Mouse (Mus musculus) 3T3-L1 (cell line): Measurements from ENCODE around the gene Eid2b.
"Not testable (repeated sequence)": the region's sequence is repeated elsewhere in the genome, so short reads cannot be mapped to it uniquely, and the experiment has no call there.

ENCODE experiments used
- DNase-seq: peaks from one replicate; pipeline ENCODE4 v3.0.0-alpha.2; 2015; ENCODE audit warnings: low read depth, low spot score

Gene Eid2b

DNA sequence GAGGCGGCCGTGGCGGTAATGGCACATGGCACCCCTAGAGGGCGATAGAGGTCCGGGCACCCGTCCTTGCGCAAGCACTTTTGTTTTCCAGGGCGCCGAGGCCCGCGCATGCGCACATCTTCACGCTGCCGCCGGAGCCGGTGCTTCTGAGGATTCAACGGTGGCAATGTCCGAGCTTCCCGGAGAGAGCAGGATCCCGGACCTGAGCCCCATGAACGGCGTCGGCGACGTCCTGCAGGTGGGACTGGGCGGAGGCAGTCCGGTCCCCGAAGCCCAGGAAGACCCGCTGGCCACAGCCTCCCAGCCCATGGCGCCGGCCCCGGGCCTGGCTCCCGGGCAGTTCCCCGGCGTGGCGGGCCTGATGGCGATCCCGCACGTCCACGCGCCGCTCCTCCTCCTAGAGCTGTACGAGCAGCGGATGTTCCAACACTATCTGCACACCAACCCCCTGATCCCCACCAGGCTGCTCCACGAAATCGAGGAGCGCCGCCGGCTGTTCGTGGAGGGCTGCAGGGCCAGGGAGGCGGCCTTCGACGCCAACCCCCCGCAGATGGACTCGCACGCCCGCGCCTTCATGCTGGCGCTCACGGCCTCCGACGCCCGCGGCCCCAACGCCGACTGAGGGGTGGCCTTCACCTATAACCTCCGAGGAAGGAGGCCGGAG is at the start of gene Eid2b:
Gene Eid2b, plus strand, starts transcription at position 125 of the 664 bp plus-strand sequence.
- peak; percentile 90 for DNase-seq

DNA sequence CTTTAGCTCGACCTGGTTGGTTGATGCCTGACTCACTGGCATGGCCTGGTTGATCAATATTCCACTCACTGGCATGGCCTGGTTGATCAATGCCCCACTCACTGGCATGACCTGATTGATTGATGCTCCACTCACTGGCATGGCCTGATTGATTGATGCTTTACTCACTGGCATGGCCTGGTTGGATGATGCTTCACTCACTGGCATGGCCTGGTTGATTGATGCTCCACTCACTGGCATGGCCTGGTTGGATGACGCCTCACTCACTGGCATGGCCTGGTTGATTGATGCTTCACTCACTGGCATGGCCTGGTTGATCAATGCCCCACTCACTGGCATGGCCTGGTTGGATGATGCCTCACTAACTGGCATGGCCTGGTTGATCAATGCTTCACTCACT is 33.6 kb upstream of the Eid2b start:
- not testable (repeated sequence) for DNase-seq

DNA sequence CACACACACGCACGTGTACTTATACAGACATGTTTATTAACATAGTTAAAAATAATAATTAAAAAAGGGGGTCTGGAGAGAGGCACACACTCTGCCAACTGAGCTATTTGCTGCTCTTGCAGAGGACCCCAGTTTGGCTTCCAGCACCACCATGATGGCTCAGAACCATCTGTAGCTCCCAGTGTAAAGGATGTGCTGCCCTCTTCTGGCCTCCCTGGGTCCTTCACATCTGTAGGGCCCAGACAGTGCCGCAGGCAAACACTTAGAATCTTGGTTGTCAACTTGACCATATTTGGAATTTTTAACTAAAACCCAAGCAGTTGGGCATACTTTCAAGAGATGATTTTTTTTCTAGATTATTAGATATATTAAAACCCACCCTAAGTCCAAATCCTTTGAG is 28.6 kb upstream of the Eid2b start:
- no peak for DNase-seq

DNA sequence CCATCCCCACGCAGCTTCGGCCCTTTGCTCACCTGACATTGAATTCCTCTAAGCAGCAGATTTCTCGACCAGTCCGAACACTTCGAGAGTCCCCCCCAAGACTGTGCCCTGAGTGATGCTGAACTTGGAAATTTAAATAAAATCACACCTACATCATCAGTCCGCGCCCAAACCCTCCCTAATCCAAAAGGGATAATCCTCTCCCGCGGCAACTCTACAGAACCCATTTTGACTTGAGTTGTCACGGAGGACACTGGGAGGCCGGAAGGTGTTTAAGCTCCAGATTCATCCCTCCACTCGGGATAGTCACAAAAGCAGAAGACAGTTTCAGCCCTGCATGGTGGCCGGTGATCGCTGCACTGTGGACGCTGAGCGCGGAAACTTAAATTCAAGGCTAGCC is 25.6 kb upstream of the Eid2b start:
- DNase-seq = no peak

DNA sequence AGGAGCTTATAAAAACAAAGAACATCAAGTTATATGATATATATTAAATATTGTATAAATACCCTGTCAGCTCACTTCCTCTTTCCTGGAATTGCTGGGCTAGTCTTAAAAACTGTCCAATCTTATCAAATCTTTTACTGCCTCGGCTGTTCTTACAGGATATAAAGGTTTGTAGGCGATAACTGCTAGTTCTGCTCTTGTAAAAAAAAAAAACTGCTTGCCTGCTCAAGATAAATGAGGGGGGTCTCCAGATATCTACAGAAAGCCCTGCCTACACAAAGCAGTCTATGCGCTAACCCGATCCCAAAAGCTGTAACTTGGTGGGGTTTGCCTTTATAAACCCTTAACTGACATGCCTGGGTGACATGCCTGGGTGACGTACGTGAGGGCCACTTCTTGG is 22.9 kb upstream of the Eid2b start:
- no peak for DNase-seq

DNA sequence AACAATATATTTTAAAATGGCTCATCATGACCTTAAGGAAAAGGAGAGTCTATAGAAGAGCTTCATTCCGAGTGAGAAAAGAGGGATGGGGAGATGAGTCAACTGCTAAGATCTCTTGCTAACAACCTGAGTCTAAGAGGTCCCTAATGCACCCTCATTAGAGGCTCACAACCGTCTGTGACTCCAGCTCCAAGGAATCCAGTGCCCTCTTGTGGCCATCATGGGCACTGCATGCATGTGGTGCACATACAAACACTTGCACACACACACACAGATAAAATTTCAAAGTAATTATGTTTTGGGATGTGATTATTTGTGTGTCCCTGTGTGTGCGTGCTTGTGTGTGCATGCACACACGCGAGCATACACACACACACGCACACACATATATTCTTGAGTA is 22.1 kb upstream of the Eid2b start:
- no peak for DNase-seq

DNA sequence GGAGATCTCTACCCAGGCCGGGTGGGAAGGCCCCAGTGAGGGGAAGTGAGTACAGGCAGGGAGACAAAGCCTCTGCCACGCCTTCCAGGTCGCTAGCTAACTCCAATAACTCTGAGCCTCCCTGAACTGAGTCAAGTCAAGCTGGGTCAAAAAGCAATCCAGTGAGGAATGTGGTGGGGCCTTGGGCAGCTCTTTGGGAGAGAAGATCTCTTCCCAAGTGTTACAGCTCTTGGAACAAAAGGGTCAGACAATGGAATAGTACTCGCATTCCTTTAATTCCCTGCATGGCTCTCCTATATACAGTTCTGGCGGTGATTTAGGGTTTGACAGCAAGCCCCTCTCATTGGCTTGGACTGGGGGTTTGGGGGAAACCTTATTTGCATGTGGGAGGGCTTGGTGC is 14.7 kb upstream of the Eid2b start:
- no peak for DNase-seq

DNA sequence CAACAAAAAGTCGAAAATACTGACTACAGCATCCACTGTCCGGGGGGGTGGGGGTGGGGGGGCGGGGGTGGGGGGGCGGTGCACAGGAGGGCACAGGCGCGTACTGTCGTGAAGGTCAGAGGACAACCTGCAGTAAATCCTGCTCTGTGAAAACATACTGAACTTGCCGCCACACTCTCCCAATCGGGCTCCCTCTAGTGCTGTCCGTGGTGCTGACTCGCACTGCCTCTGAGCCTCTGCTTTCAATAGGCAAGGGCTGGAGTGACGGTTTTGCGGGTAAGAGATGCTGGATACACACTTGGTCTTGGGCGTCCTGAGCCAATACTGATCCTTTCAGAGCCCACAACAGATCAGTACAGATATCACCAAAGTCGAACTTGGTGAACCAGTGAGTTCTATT is 13.8 kb upstream of the Eid2b start:
- DNase-seq = peak; percentile 74

DNA sequence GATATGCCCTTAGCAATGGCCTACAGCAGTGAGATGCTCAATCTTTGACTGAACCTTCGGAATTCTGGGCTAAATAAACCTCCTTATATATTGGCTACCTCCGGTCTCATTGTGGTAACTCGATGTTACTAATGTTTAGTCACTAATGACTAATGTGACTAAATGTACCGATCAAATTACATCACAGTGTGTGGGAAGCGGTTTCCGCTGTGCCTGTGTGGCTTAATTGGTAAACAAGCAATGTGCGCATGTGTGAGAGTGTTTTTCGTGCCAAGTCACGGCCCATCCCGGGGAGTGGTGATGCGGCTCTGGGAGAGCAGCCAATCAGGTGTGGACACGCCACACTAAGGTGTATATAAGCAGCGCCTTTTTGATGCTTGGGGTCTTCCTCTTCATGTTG is 12.1 kb upstream of the Eid2b start:
- no peak for DNase-seq

DNA sequence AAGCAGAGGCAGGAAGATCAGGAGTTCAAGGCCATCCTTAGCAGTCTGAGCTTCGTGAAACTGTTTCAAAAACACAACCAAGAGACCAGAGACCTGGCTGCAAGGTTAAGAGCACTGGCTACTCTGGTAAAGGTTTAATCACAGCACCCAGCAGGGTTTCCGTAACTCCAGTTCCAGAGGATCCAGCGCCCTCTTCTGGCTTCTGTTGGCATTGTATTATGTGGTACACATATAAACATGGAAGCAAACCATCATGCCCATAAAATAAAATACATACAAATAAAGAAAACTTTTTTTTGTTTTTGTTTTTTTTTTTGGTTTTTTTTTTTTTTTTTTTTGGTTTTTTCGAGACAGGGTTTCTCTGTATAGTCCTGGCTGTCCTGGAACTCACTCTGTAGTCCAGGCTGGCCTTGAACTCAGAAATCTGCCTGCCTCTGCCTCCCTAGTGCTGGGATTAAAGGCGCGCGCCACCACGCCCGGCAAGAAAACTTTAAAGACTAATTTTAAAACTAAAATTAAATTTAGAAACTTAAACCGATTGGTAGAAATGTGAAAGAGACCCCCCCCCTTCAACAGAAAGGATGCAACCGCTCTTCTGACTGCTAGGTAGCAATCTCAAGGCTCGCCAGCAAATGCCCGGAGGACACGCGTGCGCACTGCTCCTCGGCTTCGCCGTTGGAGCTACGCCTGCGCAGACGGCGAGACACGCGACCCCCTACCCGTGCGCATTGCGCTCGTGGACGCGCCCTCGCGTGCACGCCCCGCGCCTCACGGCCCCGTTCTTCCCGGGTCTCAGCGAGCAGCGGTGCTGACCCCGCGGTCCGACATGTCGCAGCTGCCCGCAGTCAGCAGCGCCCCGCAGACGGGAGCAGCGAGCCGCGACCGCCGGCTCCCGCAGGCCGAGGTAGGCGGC is 10.2 kb upstream of the Eid2b start, which contains the start of gene Eid2:
Gene Eid2, plus strand, starts transcription at position 753 of the 913 bp plus-strand sequence.
- DNase-seq = peak; percentile 56

DNA sequence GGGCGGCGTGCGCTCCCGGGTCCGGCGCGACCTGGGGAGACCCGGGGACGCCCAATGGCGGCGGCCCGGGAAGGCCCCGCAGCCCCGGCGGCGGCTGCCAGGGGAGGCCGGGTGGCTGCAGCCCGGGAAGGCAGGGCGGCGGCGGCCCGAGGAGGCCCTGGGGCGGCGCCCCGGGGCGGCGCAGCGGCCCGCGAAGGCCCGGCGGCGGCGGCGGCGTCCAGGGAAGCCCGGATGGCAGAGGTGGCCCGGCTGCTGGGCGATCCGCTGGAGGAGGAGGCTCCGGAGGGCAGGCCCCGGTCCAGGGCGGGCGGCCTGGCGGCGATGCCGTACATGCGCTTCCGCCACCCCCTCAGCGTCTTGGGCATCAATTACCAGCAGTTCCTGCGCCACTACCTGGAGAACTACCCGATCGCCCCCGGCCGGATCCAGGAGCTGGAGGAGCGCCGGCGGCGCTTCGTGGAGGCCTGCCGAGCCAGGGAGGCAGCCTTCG is 9.5 kb upstream of the Eid2b start:
- DNase-seq = peak; percentile 9

DNA sequence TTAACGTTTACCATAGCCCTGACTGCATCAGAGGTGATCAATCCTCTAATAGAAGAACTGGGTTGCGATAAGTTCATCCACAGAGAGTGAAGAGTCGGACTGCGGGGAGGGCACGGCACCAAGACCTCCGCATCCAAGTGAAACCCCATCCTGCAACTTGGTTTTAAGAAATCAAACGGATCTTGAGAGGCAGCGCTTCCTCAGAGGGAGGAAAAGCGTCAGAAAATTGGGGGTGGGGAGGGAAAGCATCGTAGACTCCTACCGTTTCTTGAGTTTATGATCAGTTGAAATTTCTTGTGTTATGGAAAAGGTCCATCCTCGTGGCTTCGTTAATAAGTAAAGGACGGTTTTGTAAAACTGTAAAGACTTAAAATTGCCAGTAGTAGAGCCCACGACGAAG is 9.0 kb upstream of the Eid2b start:
- no peak for DNase-seq

DNA sequence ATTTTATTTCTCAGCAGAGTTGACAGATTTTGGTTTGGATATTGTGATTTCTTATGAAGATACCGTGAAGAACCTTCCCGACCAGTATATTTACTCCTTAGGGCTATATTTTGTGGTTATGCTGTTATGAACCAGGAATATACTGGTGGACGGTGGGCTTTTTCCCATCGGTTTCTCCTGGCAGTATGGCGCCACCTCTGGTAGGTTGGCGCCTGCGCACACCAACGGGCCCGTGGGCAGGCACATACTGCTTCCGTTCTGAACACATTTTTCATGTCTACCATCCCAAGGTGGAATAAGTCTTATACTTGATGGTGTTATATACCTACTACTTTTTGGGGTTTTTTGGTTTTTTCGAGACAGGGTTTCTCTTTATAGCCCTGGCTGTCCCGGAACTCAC is 8.2 kb upstream of the Eid2b start:
- DNase-seq = no peak

DNA sequence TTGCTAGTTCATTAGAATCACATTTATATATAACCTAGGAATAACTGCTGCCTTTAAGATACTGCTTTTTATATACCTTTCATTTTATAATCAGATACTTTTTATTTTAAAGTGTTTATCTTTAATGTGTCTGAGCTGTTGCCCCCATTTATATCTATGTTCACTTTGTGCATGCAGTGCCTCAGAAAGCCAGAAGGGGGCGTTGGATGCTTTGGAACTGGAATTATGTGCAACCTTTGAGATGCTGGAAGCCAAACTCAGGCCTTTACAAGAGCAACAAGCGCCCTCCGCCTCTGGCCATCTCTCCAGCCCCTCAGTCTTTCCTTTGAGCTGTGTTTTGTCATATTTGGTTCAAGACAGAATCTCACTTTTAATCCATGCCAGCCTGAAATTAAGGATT is 5.8 kb upstream of the Eid2b start:
- no peak for DNase-seq

DNA sequence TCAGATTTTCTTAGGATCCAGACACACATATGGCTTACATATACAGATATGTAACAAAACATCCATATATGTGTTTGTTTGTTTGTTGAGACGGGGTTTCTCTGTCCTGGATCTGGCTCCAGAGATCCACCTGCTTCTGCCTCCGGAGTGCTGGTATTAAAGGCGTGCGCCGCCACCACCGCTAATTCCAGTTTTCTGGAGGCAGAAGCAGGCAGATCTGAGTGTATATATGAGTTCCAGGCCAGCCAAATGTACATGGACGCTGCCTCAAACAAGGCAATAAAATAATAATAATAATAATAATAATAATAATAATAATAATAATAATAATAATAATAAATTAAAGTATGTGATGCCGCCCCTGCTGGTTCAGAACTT is 313 bp upstream of the Eid2b start:
- DNase-seq = no peak

DNA sequence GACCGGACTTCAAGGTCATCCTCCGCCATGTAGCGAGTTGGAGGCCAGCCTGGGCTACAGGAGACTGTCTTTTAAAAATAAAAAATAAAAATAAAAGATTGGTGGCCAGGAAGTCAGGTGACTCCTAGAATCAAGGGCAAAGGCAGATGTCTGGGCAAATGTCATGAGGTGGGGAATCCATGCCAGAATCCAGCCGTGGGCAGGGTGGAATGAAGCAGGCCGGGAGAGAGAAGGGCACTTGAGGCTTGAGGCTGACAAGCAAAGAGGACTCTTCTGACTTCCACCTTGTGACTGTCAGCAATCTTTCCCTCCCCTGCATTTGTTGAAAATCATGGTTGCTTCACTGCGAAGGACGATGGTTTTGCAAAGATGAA is 727 bp downstream of the Eid2b start:
- DNase-seq = peak; percentile 25

DNA sequence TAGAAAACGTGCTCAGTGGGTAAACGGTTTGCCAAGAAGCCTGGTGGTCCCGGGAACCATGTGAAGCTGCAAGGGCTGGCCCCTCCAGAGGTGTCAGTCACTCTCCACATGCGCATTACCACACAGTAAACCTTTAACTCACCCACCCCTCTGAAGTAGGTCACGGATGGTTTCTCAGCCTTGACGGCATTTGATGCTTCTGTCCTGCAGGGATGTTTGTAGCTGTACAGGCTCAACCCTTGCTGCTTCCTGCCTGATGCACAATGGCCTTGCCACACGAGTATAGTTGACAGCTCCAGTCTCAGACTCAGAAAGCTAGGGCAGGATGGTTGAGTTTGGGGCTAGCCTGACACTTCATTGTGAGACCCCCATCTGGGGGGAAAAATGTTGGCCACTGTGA is 3.1 kb downstream of the Eid2b start:
- no peak for DNase-seq

DNA sequence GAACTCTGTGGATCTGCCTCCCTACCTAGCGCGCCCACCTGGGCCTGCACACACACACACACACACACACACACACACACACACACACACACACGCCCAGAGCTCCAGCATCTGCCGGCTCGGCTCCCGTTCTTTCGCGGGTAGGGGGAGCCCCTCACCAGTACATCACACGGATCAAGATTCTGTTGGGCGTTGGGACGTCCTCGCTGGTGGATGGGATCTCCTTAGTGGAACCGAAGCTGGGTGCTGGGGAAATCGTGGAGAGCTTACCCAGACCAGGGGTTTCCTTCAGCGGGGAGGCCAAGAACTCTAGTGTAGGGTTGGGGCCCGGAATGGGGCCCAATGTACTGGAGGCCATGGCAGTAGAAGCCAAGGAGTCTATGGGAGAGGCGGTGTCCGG is 12.6 kb downstream of the Eid2b start:
- no peak for DNase-seq

DNA sequence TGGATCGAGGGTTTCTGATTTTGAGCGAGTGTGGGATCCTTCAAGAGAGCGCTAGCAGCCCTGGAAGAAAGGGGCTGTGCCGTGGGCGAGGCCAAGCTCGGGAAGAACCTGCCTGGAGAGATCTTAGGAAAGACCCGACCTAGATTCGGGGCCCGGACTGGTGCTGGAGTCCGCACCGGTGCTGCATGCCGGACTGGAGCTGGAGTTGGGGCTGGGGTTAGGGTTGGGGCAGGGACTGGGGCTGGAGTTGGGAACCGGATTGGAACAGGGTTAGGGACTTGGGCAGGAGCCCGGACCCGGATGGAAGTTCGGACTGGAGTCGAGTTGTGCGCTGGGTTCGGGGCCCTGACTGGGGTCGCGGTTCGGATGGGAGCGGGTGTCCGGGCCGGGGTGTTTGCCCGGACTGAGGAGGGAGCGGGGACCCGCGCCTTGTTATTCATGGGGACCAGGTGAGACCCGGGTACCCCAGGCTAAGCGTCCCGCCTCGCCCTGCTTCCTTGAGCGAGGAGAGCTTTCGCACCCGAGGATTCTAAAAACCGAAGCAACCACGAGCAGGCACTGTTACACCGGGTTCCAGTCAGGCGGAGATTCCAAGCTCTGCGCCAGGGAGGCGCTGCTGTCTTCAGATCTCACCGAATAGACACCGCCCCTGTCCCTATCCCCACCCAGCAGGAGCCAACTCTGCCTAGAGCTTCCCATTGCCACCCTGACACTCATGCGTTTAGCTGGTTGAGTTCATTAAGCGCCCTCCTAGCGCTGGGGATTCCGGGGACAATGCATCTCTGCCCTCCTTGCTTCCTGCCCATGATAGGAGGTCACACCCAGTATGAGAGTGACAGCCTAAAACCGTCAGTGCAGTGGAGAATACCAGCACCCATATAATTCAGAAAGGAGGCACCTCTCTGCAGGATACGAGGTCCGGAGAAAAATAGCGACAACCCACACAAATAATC is 13.4 kb downstream of the Eid2b start, which contains the start of gene Selenov:
Gene Selenov, minus strand, starts transcription at position 549 of the 953 bp plus-strand sequence.
- DNase-seq = no peak

DNA sequence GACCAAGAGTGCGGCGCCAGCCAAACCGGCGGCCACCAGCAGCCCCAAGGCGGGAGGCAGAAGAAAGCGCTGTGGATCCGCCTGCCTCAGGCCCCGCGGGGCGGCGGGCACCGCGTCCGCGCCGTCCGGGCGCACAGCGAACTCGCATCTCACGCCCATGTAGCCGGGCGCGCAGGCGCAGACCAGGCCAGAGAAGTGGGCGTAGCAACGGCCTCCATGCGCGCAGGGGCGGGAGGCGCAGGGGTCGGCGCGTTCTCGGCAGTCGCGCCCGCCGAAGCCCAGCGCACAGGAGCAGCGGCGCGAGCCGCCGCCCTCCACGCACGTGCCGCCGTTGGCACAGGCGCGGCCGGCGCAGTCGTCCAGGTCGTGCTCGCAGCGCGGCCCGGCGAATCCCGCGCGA is 16.9 kb downstream of the Eid2b start:
- no peak for DNase-seq

DNA sequence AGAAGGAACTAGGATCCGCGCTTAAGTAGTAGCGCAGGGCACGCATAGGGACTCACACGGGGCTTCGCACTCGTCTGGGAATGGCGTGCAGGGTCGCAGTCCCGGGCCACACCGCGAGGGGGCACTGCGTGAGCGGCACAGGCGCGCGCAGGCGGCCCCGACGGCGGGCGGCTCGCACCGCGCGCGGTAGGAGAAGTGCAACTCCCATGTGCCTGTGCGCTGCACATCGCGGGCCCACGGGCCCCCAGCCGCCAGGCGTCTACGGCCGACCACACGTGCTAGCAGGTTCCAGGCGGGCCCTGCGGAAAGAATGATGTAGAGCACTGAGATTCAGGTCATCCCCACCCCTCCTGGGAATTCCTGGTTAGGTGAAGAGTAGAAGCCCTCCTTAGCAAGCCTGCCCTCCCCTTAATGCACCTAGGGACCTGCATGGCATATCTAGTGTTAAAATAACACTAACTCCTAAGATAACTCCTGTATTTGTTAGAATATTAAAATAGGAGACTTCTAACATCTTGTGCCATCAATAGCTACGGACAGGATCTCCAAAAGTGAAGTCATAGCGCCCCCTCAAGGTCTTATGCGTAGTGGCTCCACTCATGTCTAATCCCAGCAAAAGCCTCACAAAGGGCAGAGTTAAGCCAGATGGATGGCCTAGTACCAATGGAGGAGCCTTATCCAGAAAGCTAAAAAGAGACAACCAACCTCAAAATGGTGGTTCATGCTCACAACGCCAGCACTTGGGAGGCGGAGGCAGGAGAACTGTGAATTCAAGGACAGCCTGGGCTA is 21.5 kb downstream of the Eid2b start:
- peak; percentile 65 for DNase-seq
